24 mouse cellular contexts compared by ENCODE assay signal in genomic region chr9:47473776-47474365, GRCm38 (mm10). TPM values are rescaled to one million over a fixed set of nuclear protein-coding genes. Genes with fewer than 3 reads are reported as not detected.
DNase-seq lines count a peak whose midpoint lies in the region; ATAC-seq and TF ChIP-seq lines count a peak whose summit lies in the region.
"Had no signal": no experiment of that assay in that cellular context is flagged by ENCODE, and none has a peak within 500 bp of the region (broad histone marks: within the 10 kb centered on the region; RNA-seq: fewer than 3 reads in every experiment).

No protein-coding gene starts in this region.

- no peak overlapping the region for H3K4me2 ChIP-seq in intestine, postnatal 0 days (replicated peaks; ENCODE audit: low read depth)
- H3K4me2 ChIP-seq: embryonic facial prominence, embryonic 12.5 days; embryonic facial prominence, embryonic 15.5 days; forebrain, embryonic 12.5 days; forebrain, embryonic 15.5 days; heart, embryonic 11.5 days; hindbrain, embryonic 13.5 days; intestine, embryonic 15.5 days had no signal

- 81% methylated on average over 5 of the region's 5 CpGs for WGBS in intestine, postnatal 0 days

- H3K4me1 ChIP-seq in intestine, postnatal 0 days (replicated peaks; ENCODE audit: control insufficient read depth, insufficient read depth, low read length): no peaks in the 10 kb centered on the region
- H3K4me1 ChIP-seq: embryonic facial prominence, embryonic 12.5 days; embryonic facial prominence, embryonic 15.5 days; forebrain, embryonic 15.5 days; intestine, embryonic 15.5 days had no signal

- H3K9ac ChIP-seq in intestine, postnatal 0 days (ENCODE audit: low read depth, low read length): no peak overlapping the region
- H3K9ac ChIP-seq: embryonic facial prominence, embryonic 12.5 days; embryonic facial prominence, embryonic 15.5 days; forebrain, embryonic 12.5 days; forebrain, embryonic 15.5 days; hindbrain, embryonic 13.5 days; intestine, embryonic 15.5 days had no signal

- H3K27ac ChIP-seq in intestine, postnatal 0 days (ENCODE audit: low read depth, low read length): no peak overlapping the region
- H3K27ac ChIP-seq: embryonic facial prominence, embryonic 12.5 days; embryonic facial prominence, embryonic 15.5 days; forebrain, embryonic 12.5 days; forebrain, embryonic 15.5 days; hindbrain, embryonic 10.5 days; hindbrain, embryonic 13.5 days; intestine, embryonic 15.5 days had no signal

- no peak for ATAC-seq in intestine, postnatal 0 days
- ATAC-seq: activated CD4-positive, CD25-positive, alpha-beta regulatory T cell, adult 4 months; forebrain, embryonic 15.5 days; hindbrain, embryonic 16.5 days; intestine, embryonic 15.5 days had no signal

- TF ChIP-seq CTCF in intestine, postnatal 0 days (IDR thresholded peaks at IDR 0.05; ENCODE audit: low read depth): no peak

- intact Hi-C loops in heart, postnatal 36 days (cut with DNase I): no loop called here

- peak; percentile 40 for DNase-seq in cerebellum, adult 11-12 months
- DNase-seq in cerebellum, postnatal 14 days: no peak
- peak; percentile 41 for DNase-seq in cerebellum, adult 8-10 months
- no peak for DNase-seq in cerebellum, adult 11 months
- peak; percentile 58 for DNase-seq in heart, adult 11 months
- no peak for DNase-seq in heart, postnatal 36 days
- peak; percentile 51 to 58 for DNase-seq in cerebellum, postnatal 25 days
- DNase-seq: adrenal gland, adult 8-10 months; adrenal gland, postnatal 25 days; gastrocnemius, postnatal 10 days; gastrocnemius, postnatal 36 days; kidney, adult 18-20 months had no signal

- H3K27me3 ChIP-seq in intestine, postnatal 0 days (replicated peaks; ENCODE audit: control insufficient read depth, insufficient read depth, low read length): no peaks in the 10 kb centered on the region
- H3K27me3 ChIP-seq: embryonic facial prominence, embryonic 12.5 days; embryonic facial prominence, embryonic 15.5 days; forebrain, embryonic 12.5 days; forebrain, embryonic 15.5 days; intestine, embryonic 15.5 days had no signal

- H3K9me3 ChIP-seq in intestine, postnatal 0 days (ENCODE audit: control insufficient read depth): no peaks in the 10 kb centered on the region
- H3K9me3 ChIP-seq: embryonic facial prominence, embryonic 12.5 days; embryonic facial prominence, embryonic 15.5 days; forebrain, embryonic 12.5 days; forebrain, embryonic 15.5 days; hindbrain, embryonic 10.5 days; hindbrain, embryonic 13.5 days; intestine, embryonic 15.5 days had no signal

- no peak overlapping the region for H3K4me3 ChIP-seq in intestine, postnatal 0 days (ENCODE audit: low read depth, low read length)
- H3K4me3 ChIP-seq: embryonic facial prominence, embryonic 12.5 days; embryonic facial prominence, embryonic 15.5 days; forebrain, embryonic 12.5 days; forebrain, embryonic 15.5 days; hindbrain, embryonic 10.5 days; hindbrain, embryonic 13.5 days; intestine, embryonic 15.5 days had no signal

- H3K36me3 ChIP-seq in intestine, postnatal 0 days (ENCODE audit: control insufficient read depth, insufficient read depth): no peaks in the 10 kb centered on the region
- H3K36me3 ChIP-seq: embryonic facial prominence, embryonic 12.5 days; embryonic facial prominence, embryonic 15.5 days; forebrain, embryonic 12.5 days; forebrain, embryonic 15.5 days; hindbrain, embryonic 10.5 days; hindbrain, embryonic 13.5 days; intestine, embryonic 15.5 days had no signal

RNA-seq across cellular contexts. Expression of gene Cadm1, which starts 56.1 kb away (rescaled TPM):
- 1 to 10 TPM; 2.0 to 2.8 TPM for total RNA-seq in heart, postnatal 36 days (2021)
- polyA plus RNA-seq in intestine, postnatal 0 days (2015; fragmentation: Nextera tagmentation; extraction: Ambion mirVana): 20.1 and 20.9 TPM in 2 replicates
- total RNA-seq: granulocyte monocyte progenitor cell, adult 5-6 weeks had no signal

Comparison
In these comparisons a context has a peak if more than half of its experiments do, and no peak if none do; other contexts are left out.
1. DNase-seq: peak in cerebellum, adult 11-12 months (single experiment), cerebellum, adult 8-10 months (single experiment), heart, adult 11 months (single experiment) and cerebellum, postnatal 25 days (2 of 2); none in cerebellum, postnatal 14 days (0 of 2), cerebellum, adult 11 months (single experiment) and heart, postnatal 36 days (0 of 2).